Mouse (Mus musculus): ENCODE measurements around the gene Pcare.

Gene Pcare

GRCm38 (mm10) chr17:71736442-71736841, 16.3 kb downstream of the Pcare start:
- DNase-seq (ENCODE audit: low read depth in 2 of 2, low spot score in 2 of 2) = no peak

GRCm38 (mm10) chr17:71730655-71731054, 22.0 kb downstream of the Pcare start:
- DNase-seq (ENCODE audit: low read depth in 2 of 2, low spot score in 2 of 2) = no peak

- DNase-seq (ENCODE audit: low read depth in 2 of 2, low spot score in 2 of 2) = no peak
These were observed 31.7 kb downstream of the Pcare start for GRCm38 (mm10) chr17:71721019-71721418.

GRCm38 (mm10) chr17:71720434-71720833, 32.3 kb downstream of the Pcare start:
- DNase-seq (ENCODE audit: low read depth in 2 of 2, low spot score in 2 of 2) = no peak

- no peak for DNase-seq (ENCODE audit: low read depth in 2 of 2, low spot score in 2 of 2)
These were observed 34.6 kb downstream of the Pcare start for GRCm38 (mm10) chr17:71717881-71718625.

- DNase-seq (ENCODE audit: low read depth in 2 of 2, low spot score in 2 of 2) = no peak
These were observed 37.7 kb downstream of the Pcare start for GRCm38 (mm10) chr17:71715034-71715433.

- DNase-seq (ENCODE audit: low read depth in 2 of 2, low spot score in 2 of 2) = no peak
These were observed 40.4 kb downstream of the Pcare start for GRCm38 (mm10) chr17:71712279-71712678.

- no peak for DNase-seq (ENCODE audit: low read depth in 2 of 2, low spot score in 2 of 2)
These were observed 45.0 kb downstream of the Pcare start for GRCm38 (mm10) chr17:71707715-71708114.

GRCm38 (mm10) chr17:71705550-71706480, 46.9 kb downstream of the Pcare start:
- DNase-seq (ENCODE audit: low read depth in 2 of 2, low spot score in 2 of 2) = no peak

GRCm38 (mm10) chr17:71705113-71705512, 47.6 kb downstream of the Pcare start:
- no peak for DNase-seq (ENCODE audit: low read depth in 2 of 2, low spot score in 2 of 2)

- DNase-seq (ENCODE audit: low read depth in 2 of 2, low spot score in 2 of 2) = no peak
These were observed 54.1 kb downstream of the Pcare start for GRCm38 (mm10) chr17:71698619-71698956.

GRCm38 (mm10) chr17:71697896-71698618, 54.6 kb downstream of the Pcare start:
- no peak for DNase-seq (ENCODE audit: low read depth in 2 of 2, low spot score in 2 of 2)

- no peak for DNase-seq (ENCODE audit: low read depth in 2 of 2, low spot score in 2 of 2)
These were observed 56.3 kb downstream of the Pcare start for GRCm38 (mm10) chr17:71696396-71696795.

- DNase-seq (ENCODE audit: low read depth in 2 of 2, low spot score in 2 of 2) = no peak
These were observed 56.9 kb downstream of the Pcare start for GRCm38 (mm10) chr17:71695716-71696315.

GRCm38 (mm10) chr17:71695151-71695550, 57.5 kb downstream of the Pcare start:
- no peak for DNase-seq (ENCODE audit: low read depth in 2 of 2, low spot score in 2 of 2)

- DNase-seq (ENCODE audit: low read depth in 2 of 2, low spot score in 2 of 2) = no peak
These were observed 58.9 kb downstream of the Pcare start for GRCm38 (mm10) chr17:71693780-71694179.
